Mouse (Mus musculus): ENCODE measurements around the gene Olfr453. TPM values are rescaled to one million over a fixed set of nuclear protein-coding genes. Genes with fewer than 3 reads are reported as not detected.

The Olfr453 gene
- polyA plus RNA-seq (2012; ENCODE audit: low replicate concordance) = not detected in 2 replicates

GRCm38 (mm10) chr6:42739071-42739470, at the start of gene Olfr453:
Gene Olfr453, plus strand, starts transcription at chr6:42739371.

DNA sequence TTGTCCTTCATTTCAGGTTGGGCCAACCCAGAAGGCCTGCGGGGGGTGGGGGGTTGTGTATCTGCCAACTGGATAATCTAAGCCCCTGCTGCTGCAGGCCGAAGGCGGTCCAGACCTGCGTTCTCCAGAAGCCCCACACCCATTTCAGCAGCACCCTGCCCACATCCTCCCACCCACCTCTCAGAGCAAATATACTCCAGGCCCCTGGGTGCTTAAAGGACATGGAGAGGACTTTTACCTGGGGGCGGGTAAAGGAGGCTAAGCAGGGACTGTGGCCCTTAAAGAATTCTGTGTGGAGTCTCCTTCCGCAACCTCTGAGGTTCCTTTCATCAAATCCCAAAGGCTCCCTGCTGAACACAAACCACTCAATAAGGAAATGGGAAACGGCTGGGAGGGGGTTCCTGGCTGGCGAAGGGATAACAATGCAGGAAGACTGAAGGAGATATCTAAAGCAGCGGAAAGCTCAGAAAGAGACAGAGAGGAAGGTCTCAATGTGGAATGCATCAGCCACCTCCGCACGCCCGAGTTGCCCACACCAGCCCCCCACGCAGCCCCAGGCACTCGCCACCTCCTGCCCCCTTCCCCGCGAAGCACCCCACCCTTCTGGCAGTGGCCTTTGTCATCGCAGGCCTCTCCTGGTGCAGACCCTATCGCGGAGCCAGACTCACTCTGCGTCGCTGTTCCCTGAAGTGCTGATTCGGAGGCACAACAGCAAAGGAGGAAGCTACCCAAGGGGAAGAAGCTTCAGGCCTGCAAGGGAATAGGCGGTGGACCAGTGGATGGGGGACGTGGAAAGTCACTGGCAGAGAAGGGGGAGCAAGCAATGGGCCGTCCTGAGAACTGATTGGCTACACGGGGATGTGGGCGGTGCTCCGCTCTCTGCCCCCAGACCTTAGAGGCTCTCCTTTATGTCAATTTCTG, 29.6 kb upstream of the Olfr453 start, which contains the start of gene Tcaf1:
TSS of gene Tcaf1 (minus strand) at position 798 of the 921 bp plus-strand sequence.

GRCm38 (mm10) chr6:42756104-42756503, 16.9 kb downstream of the Olfr453 start, which contains the start of gene Olfr38:
Gene Olfr38, plus strand, starts transcription at chr6:42756404.

DNA sequence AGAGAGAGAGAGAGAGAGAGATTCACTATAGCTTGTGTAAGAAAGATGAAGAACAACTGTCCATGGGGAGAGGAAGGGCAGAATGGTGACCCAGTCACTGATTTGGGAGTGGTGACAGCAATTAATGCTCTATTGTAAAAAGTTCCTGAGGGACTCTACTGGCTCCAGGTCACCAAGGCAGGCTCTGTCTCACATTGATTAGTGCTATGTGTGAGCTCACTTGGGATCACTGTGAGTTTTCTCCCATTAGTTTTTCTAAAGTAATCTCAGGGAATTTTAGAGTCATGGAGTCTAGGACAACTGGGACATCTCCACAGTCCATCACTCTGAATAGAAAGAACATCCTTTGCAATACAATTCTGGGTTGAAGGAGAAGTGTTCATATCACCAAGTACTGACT, 45.6 kb downstream of the Olfr453 start, which contains the start of gene Olfr452:
TSS of gene Olfr452 (plus strand) at position 301 of the 400 bp plus-strand sequence.

Other genes with a start within 250 kb of the Olfr453 start
- gene Olfr455, start 191.8 kb upstream of the Olfr453 start, polyA plus RNA-seq (2012; ENCODE audit: low replicate concordance) = not detected in 2 replicates
- gene Tcaf3, start 141.7 kb upstream of the Olfr453 start, polyA plus RNA-seq (2012; ENCODE audit: low replicate concordance) = not detected in 2 replicates
- gene Tcaf2, start 94.1 kb upstream of the Olfr453 start, polyA plus RNA-seq (2012; ENCODE audit: low replicate concordance) = 0.02 TPM in 1 of 2 replicates, not detected in the other
- gene Tcaf1, start 29.3 kb upstream of the Olfr453 start, polyA plus RNA-seq (2012; ENCODE audit: low replicate concordance) = 0.10 TPM in 1 of 2 replicates, not detected in the other
- gene Olfr38, start 17.0 kb downstream of the Olfr453 start, polyA plus RNA-seq (2012; ENCODE audit: low replicate concordance) = not detected in 2 replicates
- not detected in 2 replicates for gene Olfr452, start 45.7 kb downstream of the Olfr453 start, polyA plus RNA-seq (2012; ENCODE audit: low replicate concordance)
- gene Olfr450, start 72.6 kb downstream of the Olfr453 start, polyA plus RNA-seq (2012; ENCODE audit: low replicate concordance) = not detected in 2 replicates
- gene Olfr449, start 95.0 kb downstream of the Olfr453 start, polyA plus RNA-seq (2012; ENCODE audit: low replicate concordance) = not detected in 2 replicates
- not detected in 2 replicates for gene Olfr448, start 151.1 kb downstream of the Olfr453 start, polyA plus RNA-seq (2012; ENCODE audit: low replicate concordance)
- gene Olfr447, start 169.5 kb downstream of the Olfr453 start, polyA plus RNA-seq (2012; ENCODE audit: low replicate concordance) = not detected in 2 replicates
- gene Olfr446, start 182.0 kb downstream of the Olfr453 start, polyA plus RNA-seq (2012; ENCODE audit: low replicate concordance) = not detected in 2 replicates
- gene Olfr444, start 209.7 kb downstream of the Olfr453 start, polyA plus RNA-seq (2012; ENCODE audit: low replicate concordance) = not detected in 2 replicates

All from hematopoietic multipotent progenitor cell, adult 10-12 weeks (in vitro differentiated cells).